Mouse (Mus musculus) frontal cortex, adult 2 months (tissue): Measurements from ENCODE around the gene Gm28051. TPM values are rescaled to one million over a fixed set of nuclear protein-coding genes. Genes with fewer than 3 reads are reported as not detected.

ENCODE experiments used
- DNase-seq, 2 experiments: peaks; one replicate each; pipeline ENCODE4 v3.0.0; 2022; ENCODE audit warnings: low spot score in 1 of 2; ENCODE audit errors: extremely low spot score in 1 of 2
- polyA plus RNA-seq: library from polyadenylated mRNA; depleted of rRNA; stranded (reverse); fragments of >200 nt; gene quantifications from 2 replicates; pipeline ENCODE4 v1.2.3, GENCODE M21; 2012; rRNA removed

Gene Gm28051
- polyA plus RNA-seq: not detected in 2 replicates

GRCm38 (mm10) chr12:102757689-102758402 is at the start of gene Gm28051, which contains the start of the genes Gon7 and Ubr7:
Gene Gm28051 (minus strand): TSS chr12:102757765.
Gene Gon7 (minus strand): TSS chr12:102757803.
Gene Ubr7 (plus strand): TSS chr12:102757967.
- peak; percentile 95 to 97 for DNase-seq

- DNase-seq: no peak
Observed at GRCm38 (mm10) chr12:102799528-102799927, 42.0 kb upstream of the Gm28051 start.

GRCm38 (mm10) chr12:102787927-102788326 is 30.4 kb upstream of the Gm28051 start:
- DNase-seq: no peak

- DNase-seq: peak in 1 of 2 experiments; percentile 21
Observed at GRCm38 (mm10) chr12:102785593-102785985, 28.0 kb upstream of the Gm28051 start.

- DNase-seq: no peak
Observed at GRCm38 (mm10) chr12:102784899-102785592, 27.5 kb upstream of the Gm28051 start.

- no peak for DNase-seq
Observed at GRCm38 (mm10) chr12:102782841-102783240, 25.3 kb upstream of the Gm28051 start.

GRCm38 (mm10) chr12:102779452-102779851 is 21.9 kb upstream of the Gm28051 start:
- no peak for DNase-seq

GRCm38 (mm10) chr12:102778151-102778550 is 20.6 kb upstream of the Gm28051 start:
- no peak for DNase-seq

GRCm38 (mm10) chr12:102776035-102776434 is 18.5 kb upstream of the Gm28051 start:
- DNase-seq: no peak

- DNase-seq: no peak
Observed at GRCm38 (mm10) chr12:102772676-102773075, 15.1 kb upstream of the Gm28051 start.

GRCm38 (mm10) chr12:102771601-102772000 is 14.0 kb upstream of the Gm28051 start:
- DNase-seq: no peak

GRCm38 (mm10) chr12:102769000-102769399 is 11.4 kb upstream of the Gm28051 start:
- DNase-seq: no peak

GRCm38 (mm10) chr12:102763696-102764095 is 6.1 kb upstream of the Gm28051 start:
- no peak for DNase-seq

- DNase-seq: no peak
Observed at GRCm38 (mm10) chr12:102761668-102762067, 4.1 kb upstream of the Gm28051 start.

- no peak for DNase-seq
Observed at GRCm38 (mm10) chr12:102758936-102759335, 1.4 kb upstream of the Gm28051 start.

GRCm38 (mm10) chr12:102758403-102758756 is 815 bp upstream of the Gm28051 start, which contains the start of gene Gm20604:
Gene Gm20604 (minus strand): TSS chr12:102758672.
- no peak for DNase-seq

- DNase-seq: no peak
Observed at GRCm38 (mm10) chr12:102757055-102757688, 393 bp downstream of the Gm28051 start.

- no peak for DNase-seq
Observed at GRCm38 (mm10) chr12:102756304-102756703, 1.3 kb downstream of the Gm28051 start.

GRCm38 (mm10) chr12:102748256-102748655 is 9.3 kb downstream of the Gm28051 start:
- DNase-seq: no peak

GRCm38 (mm10) chr12:102744839-102745238 is 12.7 kb downstream of the Gm28051 start:
- no peak for DNase-seq
